Mouse (Mus musculus) frontal cortex, adult (tissue): ENCODE results near the gene Zbtb44.

Source experiments
- ATAC-seq: cut with Nextera tagmentation; 2 replicates; pipeline ENCODE4 v1.9.2; 2017; ENCODE audit warnings: mild to moderate bottlenecking, moderate library complexity, mixed read lengths; ENCODE audit not compliant: low TSS enrichment

The Zbtb44 gene

GRCm38 (mm10) chr9:31115586-31115985, 85.1 kb downstream of the Zbtb44 start:
- ATAC-seq = no peak

- ATAC-seq = no peak
Observed at GRCm38 (mm10) chr9:31117088-31117487, 86.6 kb downstream of the Zbtb44 start.

- no peak for ATAC-seq
Observed at GRCm38 (mm10) chr9:31117488-31117887, 87.0 kb downstream of the Zbtb44 start.

- no peak for ATAC-seq
Observed at GRCm38 (mm10) chr9:31118520-31119298, 88.3 kb downstream of the Zbtb44 start.

- ATAC-seq = no peak
Observed at GRCm38 (mm10) chr9:31119405-31119804, 89.0 kb downstream of the Zbtb44 start.

- ATAC-seq = no peak; the same call in 1 of the 2 replicates
Observed at GRCm38 (mm10) chr9:31119882-31120532, 89.6 kb downstream of the Zbtb44 start.

- ATAC-seq = no peak
Observed at GRCm38 (mm10) chr9:31120533-31120915, 90.1 kb downstream of the Zbtb44 start.

- ATAC-seq = no peak
Observed at GRCm38 (mm10) chr9:31122464-31123030, 92.1 kb downstream of the Zbtb44 start.
